ENCODE assay signal across 8 mouse cellular contexts in the genomic region with DNA sequence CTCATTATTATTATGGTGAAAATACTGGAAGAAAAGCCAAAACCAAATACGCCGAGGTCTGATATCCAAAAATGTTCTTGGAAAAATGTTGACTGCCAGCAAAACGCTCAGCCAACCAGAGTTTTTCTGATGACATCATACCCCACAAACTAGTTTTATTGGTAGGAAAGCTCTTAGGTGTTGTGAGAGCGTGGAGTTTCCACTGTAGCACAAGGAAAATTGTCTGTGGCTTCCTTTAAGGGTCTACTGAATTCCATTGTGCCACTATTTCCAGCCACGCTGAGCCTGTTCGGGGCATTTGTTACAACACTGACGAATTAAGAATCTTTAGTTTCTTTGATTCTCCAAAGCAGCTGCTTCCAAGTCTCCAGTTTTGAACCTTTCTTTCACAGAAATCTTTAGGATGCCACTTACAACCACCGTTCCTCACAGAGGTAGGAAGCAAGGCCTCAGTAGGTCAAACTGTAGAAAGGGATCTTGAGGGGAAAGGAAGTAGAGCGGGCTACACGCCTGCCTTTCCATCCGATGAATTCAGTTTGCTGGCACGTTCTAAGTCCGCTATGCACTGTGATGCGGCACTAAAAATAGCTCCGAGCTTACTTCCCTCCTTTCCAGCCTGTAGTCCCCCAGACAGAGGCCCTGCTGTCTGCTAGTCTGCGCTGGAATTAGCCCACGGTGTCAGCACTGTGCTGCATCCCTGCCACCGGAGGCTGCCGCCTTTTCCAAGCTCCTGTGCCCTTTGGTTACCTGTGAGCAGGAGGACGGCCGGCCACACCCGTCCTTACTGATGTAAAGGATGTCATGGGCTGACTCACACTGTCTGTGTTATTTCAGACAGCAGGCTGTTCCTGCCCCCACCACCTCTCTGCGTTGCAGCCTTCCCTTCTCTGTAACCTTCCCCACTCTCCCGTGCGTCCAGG.
DNase-seq lines count a peak whose midpoint lies in the region; ATAC-seq lines count a peak whose summit lies in the region.

No protein-coding gene starts in this region.

- peak overlapping the region; percentile 34 for H3K4me2 ChIP-seq in lung, embryonic 16.5 days (ENCODE audit: low read depth, low read length)
- H3K4me2 ChIP-seq in forebrain, embryonic 16.5 days (ENCODE audit: low read length) = no peak overlapping the region
- peak overlapping the region; percentile 35 for H3K4me2 ChIP-seq in intestine, embryonic 16.5 days (ENCODE audit: low read depth, low read length)

- WGBS in lung, embryonic 16.5 days = 28% methylated on average over 25 of the region's 25 CpGs
- WGBS in forebrain, embryonic 16.5 days = 55% methylated on average over 25 of the region's 25 CpGs
- WGBS in intestine, embryonic 16.5 days = 24% methylated on average over 25 of the region's 25 CpGs

- ATAC-seq in lung, embryonic 16.5 days (ENCODE audit: low read depth) = peak; percentile 79
- peak; percentile 81 for ATAC-seq in forebrain, embryonic 16.5 days
- ATAC-seq in intestine, embryonic 16.5 days = peak; percentile 52

- no peaks in the 10 kb centered on the region for H3K27me3 ChIP-seq in lung, embryonic 16.5 days (ENCODE audit: control insufficient read depth, insufficient read depth, low read depth, low read length)
- no peaks in the 10 kb centered on the region for H3K27me3 ChIP-seq in forebrain, embryonic 16.5 days (replicated peaks; ENCODE audit: control insufficient read depth, insufficient read depth, low read length)
- H3K27me3 ChIP-seq in intestine, embryonic 16.5 days (replicated peaks; ENCODE audit: control insufficient read depth, insufficient read depth, low read length) = no peaks in the 10 kb centered on the region

- no peak for DNase-seq in lung, adult 18-20 months
- DNase-seq in liver = peak; percentile 22
- DNase-seq in right cerebral cortex, postnatal 14 days = peak; percentile 22
- DNase-seq in cerebellum, postnatal 36 days = no peak
- no peak for DNase-seq in urinary bladder, adult 2 months (ENCODE audit: low spot score)

- peak overlapping the region; percentile 41 for H3K27ac ChIP-seq in lung, embryonic 16.5 days (ENCODE audit: low read length)
- H3K27ac ChIP-seq in forebrain, embryonic 16.5 days (ENCODE audit: low read length) = 0 out of 2 replicates have a peak overlapping the region, but pooled peaks have one; percentile 6
- H3K27ac ChIP-seq in intestine, embryonic 16.5 days (ENCODE audit: low read length) = peak overlapping the region; percentile 72

- peaks cover 17% of the 10 kb centered on the region for H3K4me1 ChIP-seq in lung, embryonic 16.5 days (replicated peaks; ENCODE audit: control insufficient read depth, insufficient read depth, low read length)
- peaks cover 7% of the 10 kb centered on the region; the same call in 1 of the 2 replicates for H3K4me1 ChIP-seq in forebrain, embryonic 16.5 days (replicated peaks; ENCODE audit: control insufficient read depth, insufficient read depth, low read length)
- H3K4me1 ChIP-seq in intestine, embryonic 16.5 days (ENCODE audit: control insufficient read depth, insufficient read depth, low read length) = peaks cover 36% of the 10 kb centered on the region

- no peak overlapping the region for H3K4me3 ChIP-seq in lung, embryonic 16.5 days (ENCODE audit: low read length)
- H3K4me3 ChIP-seq in forebrain, embryonic 16.5 days (replicated peaks; ENCODE audit: low read length) = no peak overlapping the region
- no peak overlapping the region for H3K4me3 ChIP-seq in intestine, embryonic 16.5 days (ENCODE audit: low read length)

- no peaks in the 10 kb centered on the region for H3K9me3 ChIP-seq in lung, embryonic 16.5 days (ENCODE audit: control insufficient read depth, low read length)
- H3K9me3 ChIP-seq in forebrain, embryonic 16.5 days (ENCODE audit: control insufficient read depth, low read length) = no peaks in the 10 kb centered on the region
- H3K9me3 ChIP-seq in intestine, embryonic 16.5 days (ENCODE audit: control insufficient read depth, low read length) = no peaks in the 10 kb centered on the region

- no peaks in the 10 kb centered on the region for H3K36me3 ChIP-seq in lung, embryonic 16.5 days (ENCODE audit: control insufficient read depth, insufficient read depth, low read length)
- H3K36me3 ChIP-seq in forebrain, embryonic 16.5 days (ENCODE audit: control insufficient read depth, insufficient read depth) = no peaks in the 10 kb centered on the region
- no peaks in the 10 kb centered on the region for H3K36me3 ChIP-seq in intestine, embryonic 16.5 days (ENCODE audit: control insufficient read depth, insufficient read depth, low read length)

- H3K9ac ChIP-seq in lung, embryonic 16.5 days (ENCODE audit: low read length) = peak overlapping the region; percentile 11; the same call in 1 of the 2 replicates
- H3K9ac ChIP-seq in forebrain, embryonic 16.5 days (replicated peaks; ENCODE audit: low read depth, low read length) = no peak overlapping the region
- peak overlapping the region; percentile 44 for H3K9ac ChIP-seq in intestine, embryonic 16.5 days (ENCODE audit: low read depth, low read length)

Comparison
In these comparisons a context has a peak if more than half of its experiments do, and no peak if none do; other contexts are left out.
1. H3K27ac ChIP-seq: peak in every context shown above with its lines; median percentile 72 in intestine, embryonic 16.5 days; 41 in lung, embryonic 16.5 days; 6 in forebrain, embryonic 16.5 days.
2. DNase-seq: peak in liver (single experiment) and right cerebral cortex, postnatal 14 days (single experiment); none in lung, adult 18-20 months (0 of 2), cerebellum, postnatal 36 days (0 of 2) and urinary bladder, adult 2 months (single experiment).
3. Peak in every context shown above with its lines, with median percentiles within 50 percentile points of each other: ATAC-seq.